Comparison of ENCODE assay signal across 24 mouse cellular contexts in genomic region chr9:70384958-70385728, GRCm38 (mm10). TPM values are rescaled to one million over a fixed set of nuclear protein-coding genes. Genes with fewer than 3 reads are reported as not detected.
DNase-seq lines count a peak whose midpoint lies in the region; ATAC-seq and TF ChIP-seq lines count a peak whose summit lies in the region.
"Had no signal": no experiment of that assay in that cellular context is flagged by ENCODE, and none has a peak within 500 bp of the region (broad histone marks: within the 10 kb centered on the region; RNA-seq: fewer than 3 reads in every experiment).

No protein-coding gene starts in this region.

- DNase-seq in MEL-GATA-1-ER (ENCODE audit: extremely low read depth, low read depth): peak; percentile 80
- DNase-seq in liver, embryonic 13.5 days: peak; percentile 23
- no peak for DNase-seq in yolk sac, embryonic 10.5 days (ENCODE audit: low spot score)
- no peak for DNase-seq in embryo, embryonic 9.5 days (ENCODE audit: extremely low spot score)
- DNase-seq in forebrain, embryonic 11.5 days (ENCODE audit: low spot score): no peak
- DNase-seq in midbrain, postnatal 0 days (ENCODE audit: low spot score): no peak
- DNase-seq: adrenal gland, postnatal 14 days; B cell, adult 2 months; cerebellum, adult 8-10 months; gastrocnemius, postnatal 10 days; heart, adult 18-20 months; kidney, adult 8-10 months; kidney, postnatal 25 days; lung, adult 18-20 months; lung, postnatal 10 days; thymus, postnatal 36 days had no signal

- no peak overlapping the region; the same call in 1 of the 2 replicates for H3K9ac ChIP-seq in liver, embryonic 13.5 days
- no peak overlapping the region for H3K9ac ChIP-seq in forebrain, embryonic 11.5 days (ENCODE audit: low read length)
- H3K9ac ChIP-seq in midbrain, postnatal 0 days (replicated peaks; ENCODE audit: low read length, poor library complexity, severe bottlenecking): no peak overlapping the region
- H3K9ac ChIP-seq: forebrain, embryonic 15.5 days; hindbrain, embryonic 13.5 days; midbrain, embryonic 13.5 days had no signal

- peak; percentile 83 for ATAC-seq in erythroid progenitor cell, adult 5-6 weeks (replicated peaks; ENCODE audit: low FRiP score, poor library complexity, severe bottlenecking)
- peak; percentile 83 for ATAC-seq in liver, embryonic 13.5 days (ENCODE audit: low read depth)
- ATAC-seq in megakaryocyte progenitor cell, adult 5-6 weeks (replicated peaks; ENCODE audit: poor library complexity): peak; percentile 71
- ATAC-seq in forebrain, embryonic 11.5 days (replicated peaks; ENCODE audit: low FRiP score): no peak
- no peak for ATAC-seq in midbrain, postnatal 0 days (ENCODE audit: low FRiP score)
- ATAC-seq: forebrain, embryonic 15.5 days; midbrain, embryonic 13.5 days had no signal

- H3K27me3 ChIP-seq in liver, embryonic 13.5 days: no peaks in the 10 kb centered on the region
- H3K27me3 ChIP-seq in forebrain, embryonic 11.5 days (ENCODE audit: control insufficient read depth, insufficient read depth, low read length): no peaks in the 10 kb centered on the region
- H3K27me3 ChIP-seq in midbrain, postnatal 0 days (ENCODE audit: insufficient read depth, low read length): no peaks in the 10 kb centered on the region
- H3K27me3 ChIP-seq: CH12.LX; forebrain, embryonic 15.5 days; hindbrain, embryonic 13.5 days; midbrain, embryonic 13.5 days had no signal

- no peak overlapping the region; the same call in 1 of the 2 replicates for H3K27ac ChIP-seq in liver, embryonic 13.5 days
- H3K27ac ChIP-seq in forebrain, embryonic 11.5 days (ENCODE audit: low read depth, low read length): no peak overlapping the region
- no peak overlapping the region for H3K27ac ChIP-seq in midbrain, postnatal 0 days (ENCODE audit: low read depth, low read length)
- H3K27ac ChIP-seq: forebrain, embryonic 15.5 days; hindbrain, embryonic 13.5 days; layer of hippocampus, adult 2 months; midbrain, embryonic 13.5 days had no signal

- no peaks in the 10 kb centered on the region for H3K36me3 ChIP-seq in liver, embryonic 13.5 days
- no peaks in the 10 kb centered on the region for H3K36me3 ChIP-seq in forebrain, embryonic 11.5 days (ENCODE audit: control insufficient read depth, insufficient read depth, low read length)
- no peaks in the 10 kb centered on the region for H3K36me3 ChIP-seq in midbrain, postnatal 0 days (ENCODE audit: insufficient read depth, low read length)
- H3K36me3 ChIP-seq: forebrain, embryonic 15.5 days; G1E; midbrain, embryonic 13.5 days had no signal

- H3K4me1 ChIP-seq in liver, embryonic 13.5 days (replicated peaks): peaks cover 32% of the 10 kb centered on the region
- H3K4me1 ChIP-seq in forebrain, embryonic 11.5 days (replicated peaks; ENCODE audit: control insufficient read depth, insufficient read depth, low read length): no peaks in the 10 kb centered on the region
- no peaks in the 10 kb centered on the region for H3K4me1 ChIP-seq in midbrain, postnatal 0 days (ENCODE audit: insufficient read depth, low read length)
- H3K4me1 ChIP-seq: forebrain, embryonic 15.5 days; hindbrain, embryonic 13.5 days; midbrain, embryonic 13.5 days had no signal

- H3K4me3 ChIP-seq in liver, embryonic 13.5 days (replicated peaks): no peak overlapping the region
- H3K4me3 ChIP-seq in forebrain, embryonic 11.5 days (ENCODE audit: low read depth, low read length): no peak overlapping the region
- no peak overlapping the region for H3K4me3 ChIP-seq in midbrain, postnatal 0 days (ENCODE audit: low read depth, low read length)
- H3K4me3 ChIP-seq: forebrain, embryonic 15.5 days; hindbrain, embryonic 13.5 days; layer of hippocampus, adult 2 months; midbrain, embryonic 13.5 days had no signal

- no peak for TF ChIP-seq CTCF in midbrain, postnatal 0 days (IDR thresholded peaks at IDR 0.05)

- WGBS in liver, embryonic 13.5 days (ENCODE audit: insufficient replicate concordance): 32% methylated on average over 18 of the region's 18 CpGs
- 91% methylated on average over 18 of the region's 18 CpGs for WGBS in forebrain, embryonic 11.5 days
- 86% methylated on average over 18 of the region's 18 CpGs for WGBS in midbrain, postnatal 0 days

- peak overlapping the region; percentile 39 for H3K4me2 ChIP-seq in liver, embryonic 13.5 days
- no peak overlapping the region for H3K4me2 ChIP-seq in forebrain, embryonic 11.5 days (ENCODE audit: low read depth, low read length, severe bottlenecking)
- no peak overlapping the region for H3K4me2 ChIP-seq in midbrain, postnatal 0 days (ENCODE audit: low read depth, low read length, poor library complexity, severe bottlenecking)
- H3K4me2 ChIP-seq: forebrain, embryonic 15.5 days; hindbrain, embryonic 13.5 days; midbrain, embryonic 13.5 days had no signal

- no peaks in the 10 kb centered on the region for H3K9me3 ChIP-seq in liver, embryonic 13.5 days (replicated peaks)
- no peaks in the 10 kb centered on the region for H3K9me3 ChIP-seq in forebrain, embryonic 11.5 days (ENCODE audit: control insufficient read depth, low read length)
- no peaks in the 10 kb centered on the region for H3K9me3 ChIP-seq in midbrain, postnatal 0 days (ENCODE audit: low read length)
- H3K9me3 ChIP-seq: forebrain, embryonic 15.5 days; G1E; hindbrain, embryonic 13.5 days; midbrain, embryonic 13.5 days had no signal

RNA-seq across cellular contexts. Expression of gene Ccnb2, which starts 36.2 kb away (rescaled TPM):
- total RNA-seq in erythroid progenitor cell, adult 5-6 weeks (2015; ENCODE audit: low replicate concordance): 314 and 369 TPM in 2 replicates
- 254 and 369 TPM in 2 replicates for total RNA-seq in erythroid progenitor cell, adult 5-6 weeks (2017; ENCODE audit: low replicate concordance)
- polyA plus RNA-seq in liver, embryonic 13.5 days (2015; fragmentation: Nextera tagmentation; extraction: Ambion mirVana): 226 and 236 TPM in 2 replicates
- 117 and 125 TPM in 2 replicates for total RNA-seq in megakaryocyte progenitor cell, adult 5-6 weeks (2015)
- 73.8 and 86.8 TPM in 2 replicates for total RNA-seq in megakaryocyte progenitor cell, adult 5-6 weeks (2017)
- polyA plus RNA-seq in forebrain, embryonic 11.5 days (2014; fragmentation: Nextera tagmentation; extraction: Ambion mirVana): 218 and 229 TPM in 2 replicates
- total RNA-seq in midbrain, postnatal 0 days (2014; rRNA removed): 5.6 and 10.9 TPM in 2 replicates
- 8.6 and 9.9 TPM in 2 replicates for polyA plus RNA-seq in midbrain, postnatal 0 days (2015; fragmentation: Nextera tagmentation; extraction: Ambion mirVana)

Comparison
In these comparisons a context has a peak if more than half of its experiments do, and no peak if none do; other contexts are left out.
1. DNase-seq: peak in MEL-GATA-1-ER (single experiment) and liver, embryonic 13.5 days (single experiment); none in yolk sac, embryonic 10.5 days (single experiment), embryo, embryonic 9.5 days (single experiment), forebrain, embryonic 11.5 days (single experiment) and midbrain, postnatal 0 days (single experiment).
2. ATAC-seq: peak in erythroid progenitor cell, adult 5-6 weeks (single experiment), liver, embryonic 13.5 days (single experiment) and megakaryocyte progenitor cell, adult 5-6 weeks (single experiment); none in forebrain, embryonic 11.5 days (single experiment) and midbrain, postnatal 0 days (single experiment).